Mouse (Mus musculus) c-Kit-positive CD71-negative TER-119-negative erythroid progenitor cells, embryonic 14.5 days (primary cell): Measurements from ENCODE around the gene Lrpprc.

ENCODE experiments used
- DNase-seq: peaks from one replicate; pipeline ENCODE4 v3.0.0-alpha.2; 2013; ENCODE audit warnings: low read depth

Lrpprc gene

GRCm38 (mm10) chr17:84665691-84666090 is 124.9 kb downstream of the Lrpprc start:
- no peak for DNase-seq

- DNase-seq = no peak
Observed at GRCm38 (mm10) chr17:84665053-84665452, 125.5 kb downstream of the Lrpprc start.

GRCm38 (mm10) chr17:84658951-84659350 is 131.6 kb downstream of the Lrpprc start:
- DNase-seq = no peak

GRCm38 (mm10) chr17:84658195-84658594 is 132.4 kb downstream of the Lrpprc start:
- DNase-seq = no peak

GRCm38 (mm10) chr17:84657782-84658181 is 132.8 kb downstream of the Lrpprc start:
- DNase-seq = no peak

- no peak for DNase-seq
Observed at GRCm38 (mm10) chr17:84657422-84657732, 133.2 kb downstream of the Lrpprc start.

GRCm38 (mm10) chr17:84656653-84657421 is 133.8 kb downstream of the Lrpprc start:
- no peak for DNase-seq

GRCm38 (mm10) chr17:84656205-84656604 is 134.4 kb downstream of the Lrpprc start:
- no peak for DNase-seq
